Mouse (Mus musculus): Measurements from ENCODE around the gene Proz.

Proz gene

GRCm38 (mm10) chr8:13107990-13108638 is 47.4 kb downstream of the Proz start:
- no peak for DNase-seq (ENCODE audit: low spot score)

DNA sequence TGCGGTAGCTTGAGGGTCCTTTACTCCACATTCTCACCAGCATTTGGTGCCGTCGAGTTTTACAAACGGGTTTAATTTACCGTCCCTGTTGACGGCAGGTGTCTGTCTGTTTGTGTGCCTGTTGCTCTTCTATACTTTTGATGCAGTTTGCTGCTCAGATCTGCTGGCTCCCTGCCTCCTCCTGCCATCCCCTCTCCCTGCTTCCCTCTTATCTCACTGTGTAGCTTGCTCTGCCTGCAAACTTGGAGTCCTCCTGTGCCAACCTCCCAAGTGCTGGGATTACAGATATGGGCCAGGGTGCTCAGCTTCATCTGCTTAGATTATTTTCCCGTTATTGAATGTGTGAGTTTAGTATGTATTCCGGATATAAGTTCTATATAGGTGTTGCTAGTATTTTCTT is 48.3 kb downstream of the Proz start:
- DNase-seq (ENCODE audit: low spot score), result no peak

GRCm38 (mm10) chr8:13109416-13109960 is 48.8 kb downstream of the Proz start:
- DNase-seq (ENCODE audit: low spot score), result peak; percentile 53

DNA sequence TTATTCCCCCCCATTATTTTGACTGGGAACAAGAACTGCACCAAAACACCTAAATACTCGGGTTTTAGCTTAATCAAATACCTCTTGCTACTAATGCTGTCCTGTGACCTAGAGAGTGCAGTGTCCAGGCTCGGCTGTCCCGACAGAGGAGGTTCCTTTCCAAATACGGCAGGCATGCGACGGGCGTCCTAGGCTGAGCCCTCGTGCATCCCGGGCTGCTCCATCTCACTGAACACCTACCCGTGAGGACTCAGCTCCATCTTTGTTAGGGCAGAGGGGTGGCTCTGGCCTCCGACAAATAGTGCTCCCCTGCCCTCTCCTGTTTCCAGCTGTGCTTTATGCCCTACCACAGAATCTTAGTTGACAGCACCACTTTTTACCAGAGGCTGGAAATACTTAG is 51.2 kb downstream of the Proz start:
- no peak for DNase-seq (ENCODE audit: low spot score)

DNA sequence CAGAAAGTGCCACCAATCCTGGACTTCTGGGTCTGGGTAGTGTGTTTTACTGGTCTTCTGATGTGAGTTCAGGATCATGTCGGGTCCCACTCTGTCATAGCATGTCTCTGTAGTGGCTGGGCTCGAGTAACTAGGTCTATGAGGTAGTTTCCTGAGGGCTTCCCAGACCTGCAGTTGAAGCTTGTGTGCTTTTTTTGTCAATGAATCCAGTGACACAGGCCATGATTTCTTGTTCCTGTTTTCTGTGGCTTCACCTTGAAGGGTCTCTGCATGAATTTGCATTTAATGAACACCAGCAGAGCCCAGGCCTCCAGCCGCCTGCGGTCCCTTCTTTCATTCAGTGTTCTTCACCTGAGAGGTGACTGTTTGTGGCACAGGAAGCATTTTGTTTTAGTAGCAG is 52.5 kb downstream of the Proz start:
- no peak for DNase-seq (ENCODE audit: low spot score)

GRCm38 (mm10) chr8:13117096-13117495 is 56.4 kb downstream of the Proz start:
- DNase-seq (ENCODE audit: low spot score), result no peak

DNA sequence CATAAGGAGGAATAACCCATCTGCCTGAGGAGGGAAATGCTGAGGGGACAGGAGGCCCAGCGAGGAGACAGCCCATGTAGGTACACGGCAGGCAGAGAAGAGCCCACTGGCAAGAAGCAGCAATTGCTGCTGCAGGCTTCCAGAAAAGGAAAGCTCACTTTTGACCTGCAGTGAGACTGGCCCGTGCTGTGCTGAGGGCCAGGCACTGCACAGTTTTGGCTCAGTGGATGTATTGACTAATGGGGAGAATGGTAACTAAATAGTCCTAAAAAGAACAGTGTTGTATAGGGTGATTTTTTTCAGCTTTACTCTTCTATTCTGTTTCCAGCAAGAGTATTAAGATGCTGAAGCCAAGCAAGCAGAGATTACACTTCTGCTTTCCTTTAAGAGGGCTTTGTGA is 57.8 kb downstream of the Proz start:
- no peak for DNase-seq (ENCODE audit: low spot score)

DNA sequence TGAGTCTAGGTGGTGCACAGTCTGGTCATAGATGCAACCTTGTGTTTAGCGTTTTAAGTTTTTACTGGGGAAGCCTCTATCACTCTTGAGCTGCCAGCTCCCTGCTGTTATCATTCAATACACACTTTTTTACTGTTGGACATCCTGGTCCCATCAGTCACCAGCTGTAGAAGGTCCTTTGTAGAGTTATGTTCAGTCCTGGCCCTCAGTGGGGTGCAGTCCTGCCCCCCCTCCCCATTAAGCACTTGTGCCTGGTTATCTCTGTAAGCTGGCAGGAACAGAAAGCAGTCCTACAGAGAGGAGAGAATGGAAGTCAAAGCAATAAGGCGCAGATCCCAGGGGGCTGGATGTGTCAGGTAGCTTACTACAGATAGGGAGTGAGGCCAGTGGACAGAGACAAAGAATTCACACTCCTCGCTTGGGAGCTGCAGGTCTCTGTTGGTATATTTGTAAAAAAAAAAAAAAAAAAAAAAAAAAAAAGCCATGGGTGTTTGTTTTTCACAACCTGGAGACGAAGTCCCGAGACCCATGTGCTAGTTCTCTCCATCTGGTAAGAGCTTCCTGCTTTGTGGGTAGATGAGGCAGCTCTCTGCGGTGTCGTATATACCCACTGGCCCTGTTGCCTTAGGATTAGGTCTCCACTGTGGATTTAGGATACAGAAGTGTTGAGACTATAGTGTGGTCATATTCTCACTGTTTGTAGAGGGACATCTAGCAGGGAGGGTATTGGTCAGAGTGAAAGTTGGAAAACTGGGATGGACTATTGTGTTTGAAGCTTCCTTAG is 60.4 kb downstream of the Proz start:
- DNase-seq (ENCODE audit: low spot score), result no peak

GRCm38 (mm10) chr8:13122887-13123421 is 62.2 kb downstream of the Proz start:
- DNase-seq (ENCODE audit: low spot score), result no peak

- no peak for DNase-seq (ENCODE audit: low spot score)
These were observed 64.2 kb downstream of the Proz start for GRCm38 (mm10) chr8:13124897-13125296.

Data from MN1 (cell line).